Mouse (Mus musculus): ENCODE measurements around the gene Hectd1.

- TF ChIP-seq POLR2A (IDR thresholded peaks at IDR 0.05; ENCODE audit: low read depth, low read length) (no peak), CTCF (IDR thresholded peaks at IDR 0.05; ENCODE audit: borderline replicate concordance, insufficient read depth, low read length) (no peak)
Measured at GRCm38 (mm10) chr12:51855872-51856271, 26.5 kb upstream of the Hectd1 start.
